Comparison of ENCODE assay signal across 18 mouse cellular contexts in the genomic region with DNA sequence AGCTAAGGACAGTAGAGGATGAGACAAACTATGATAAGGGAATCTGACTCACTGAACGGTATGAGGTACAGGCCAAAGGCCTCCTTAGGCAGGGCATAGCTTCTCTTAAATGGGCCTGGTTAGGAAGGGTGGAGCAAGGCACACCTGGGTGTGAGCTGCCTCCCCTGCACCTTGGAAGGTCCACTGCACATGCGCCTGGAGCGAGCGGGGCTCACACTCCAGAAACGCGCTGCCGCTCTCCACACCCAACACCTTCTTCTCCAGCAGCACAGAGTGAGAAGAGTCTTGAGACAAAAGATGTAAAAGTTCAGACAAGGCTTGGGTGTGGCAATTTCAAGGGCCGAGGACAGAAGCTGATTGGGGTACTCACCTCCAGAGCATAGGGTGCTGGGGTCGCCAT. TPM values are rescaled to one million over a fixed set of nuclear protein-coding genes. Genes with fewer than 3 reads are reported as not detected.
DNase-seq lines count a peak whose midpoint lies in the region; ATAC-seq and TF ChIP-seq lines count a peak whose summit lies in the region.
"Had no signal": no experiment of that assay in that cellular context is flagged by ENCODE, and none has a peak within 500 bp of the region (broad histone marks: within the 10 kb centered on the region; RNA-seq: fewer than 3 reads in every experiment).

No protein-coding gene starts in this region.

- peaks cover 49% of the 10 kb centered on the region for H3K4me1 ChIP-seq in heart, embryonic 13.5 days
- H3K4me1 ChIP-seq in heart, embryonic 11.5 days (ENCODE audit: control insufficient read depth, insufficient read depth, low read length) = peaks cover 29% of the 10 kb centered on the region
- peaks cover 15% of the 10 kb centered on the region for H3K4me1 ChIP-seq in testis, adult 2 months (ENCODE audit: control insufficient read depth, insufficient read depth, low read length)

- ATAC-seq in heart, embryonic 13.5 days (ENCODE audit: extremely low read depth, insufficient number of reproducible peaks, low FRiP score, low TSS enrichment) = no peak
- ATAC-seq in heart, embryonic 11.5 days (replicated peaks; ENCODE audit: insufficient number of reproducible peaks, low FRiP score, low TSS enrichment) = no peak
- ATAC-seq: forebrain, embryonic 15.5 days; Patski had no signal

- TF ChIP-seq CTCF in testis, adult 2 months (IDR thresholded peaks at IDR 0.05; ENCODE audit: control insufficient read depth, insufficient read depth, insufficient replicate concordance, low read depth, low read length) = no peak

- 0 out of 2 replicates have a peak overlapping the region, but pooled peaks have one; percentile 4 for H3K4me2 ChIP-seq in heart, embryonic 13.5 days
- no peak overlapping the region for H3K4me2 ChIP-seq in heart, embryonic 11.5 days
- H3K4me2 ChIP-seq: embryonic facial prominence, embryonic 12.5 days; forebrain, embryonic 15.5 days; heart, embryonic 12.5 days; hindbrain, embryonic 15.5 days had no signal

- no peak for TF ChIP-seq POLR2A in testis, adult 2 months (IDR thresholded peaks at IDR 0.05; ENCODE audit: control insufficient read depth, low read depth, low read length)

- no peak overlapping the region for H3K27ac ChIP-seq in heart, embryonic 13.5 days (replicated peaks)
- no peak overlapping the region for H3K27ac ChIP-seq in heart, embryonic 11.5 days (ENCODE audit: low read depth, low read length)
- H3K27ac ChIP-seq in testis, adult 2 months (ENCODE audit: control insufficient read depth, insufficient read depth, low read depth, low read length) = no peak overlapping the region
- H3K27ac ChIP-seq: embryonic facial prominence, embryonic 12.5 days; forebrain, embryonic 15.5 days; heart, adult 2 months; hindbrain, embryonic 15.5 days had no signal

- H3K9me3 ChIP-seq in heart, embryonic 13.5 days = no peaks in the 10 kb centered on the region
- no peaks in the 10 kb centered on the region for H3K9me3 ChIP-seq in heart, embryonic 11.5 days (replicated peaks; ENCODE audit: control insufficient read depth, low read length)
- H3K9me3 ChIP-seq: embryonic facial prominence, embryonic 12.5 days; forebrain, embryonic 15.5 days; heart, embryonic 12.5 days; hindbrain, embryonic 15.5 days had no signal

- H3K36me3 ChIP-seq in heart, embryonic 13.5 days = peaks cover 16% of the 10 kb centered on the region
- no peaks in the 10 kb centered on the region for H3K36me3 ChIP-seq in heart, embryonic 11.5 days (ENCODE audit: control insufficient read depth, insufficient read depth, low read length)
- no peaks in the 10 kb centered on the region for H3K36me3 ChIP-seq in testis, adult 2 months (ENCODE audit: control insufficient read depth, insufficient read depth, low read length)
- H3K36me3 ChIP-seq: hindbrain, embryonic 15.5 days had no signal

- no peak overlapping the region for H3K4me3 ChIP-seq in heart, embryonic 13.5 days
- no peak overlapping the region for H3K4me3 ChIP-seq in heart, embryonic 11.5 days (ENCODE audit: low read depth, low read length)
- H3K4me3 ChIP-seq in testis, adult 2 months (ENCODE audit: control insufficient read depth, low read depth, low read length) = peak overlapping the region; percentile 23; the same call in 1 of the 2 replicates
- H3K4me3 ChIP-seq: embryonic facial prominence, embryonic 12.5 days; forebrain, embryonic 15.5 days; heart, adult 2 months; heart, embryonic 12.5 days; hindbrain, embryonic 15.5 days had no signal

- WGBS in heart, embryonic 13.5 days = 81% methylated on average over 9 of the region's 9 CpGs
- 73% methylated on average over 9 of the region's 9 CpGs for WGBS in heart, embryonic 11.5 days (ENCODE audit: insufficient replicate concordance)

- DNase-seq in testis, postnatal 10 days (ENCODE audit: low spot score) = no peak
- DNase-seq in ZHBTc4 (ENCODE audit: low read depth, low spot score) = peak; percentile 43
- no peak for DNase-seq in adrenal gland, postnatal 10 days
- DNase-seq: adrenal gland, adult 2 months; adrenal gland, postnatal 36 days; gastrocnemius, postnatal 10 days; heart, adult 2 months; heart, postnatal 36 days had no signal

- H3K27me3 ChIP-seq in heart, embryonic 13.5 days (replicated peaks) = peaks cover 35% of the 10 kb centered on the region
- H3K27me3 ChIP-seq in heart, embryonic 11.5 days (ENCODE audit: control insufficient read depth, insufficient read depth, low read length) = peaks cover 31% of the 10 kb centered on the region
- H3K27me3 ChIP-seq in testis, adult 2 months (ENCODE audit: control insufficient read depth, insufficient read depth, low read length) = no peaks in the 10 kb centered on the region
- H3K27me3 ChIP-seq: CH12.LX; forebrain, embryonic 15.5 days; hindbrain, embryonic 15.5 days; Patski had no signal

- peak overlapping the region; percentile 37; the same call in 1 of the 2 replicates for H3K9ac ChIP-seq in heart, embryonic 13.5 days
- no peak overlapping the region for H3K9ac ChIP-seq in heart, embryonic 11.5 days (ENCODE audit: low read depth, low read length)
- H3K9ac ChIP-seq: embryonic facial prominence, embryonic 12.5 days; forebrain, embryonic 15.5 days; heart, embryonic 12.5 days; hindbrain, embryonic 15.5 days had no signal

RNA-seq across cellular contexts. Expression of a gene that starts 9.6 kb away (rescaled TPM):
- 9.9 and 11.8 TPM in 2 replicates for polyA plus RNA-seq in heart, embryonic 13.5 days (2015; fragmentation: Nextera tagmentation; extraction: Ambion mirVana)
- 5.1 and 5.3 TPM in 2 replicates for polyA plus RNA-seq in heart, embryonic 11.5 days (2014; fragmentation: Nextera tagmentation; extraction: Ambion mirVana)
- 2.1 and 4.1 TPM in 2 replicates for polyA plus RNA-seq in testis, adult 2 months (2012; rRNA removed)
- 10 to 100 TPM in 1 of 2 experiments, 1 to 10 TPM in 1; 9.5 to 13.2 TPM for total RNA-seq in adrenal gland, postnatal 10 days (2021)

RNA-seq across cellular contexts. Expression of a gene that starts 12.0 kb away (rescaled TPM):
- 35.7 and 41.3 TPM in 2 replicates for polyA plus RNA-seq in heart, embryonic 13.5 days (2015; fragmentation: Nextera tagmentation; extraction: Ambion mirVana)
- polyA plus RNA-seq in heart, embryonic 11.5 days (2014; fragmentation: Nextera tagmentation; extraction: Ambion mirVana) = 57.5 and 59.1 TPM in 2 replicates
- polyA plus RNA-seq in testis, adult 2 months (2012; rRNA removed) = 16.4 and 20.5 TPM in 2 replicates
- total RNA-seq in adrenal gland, postnatal 10 days (2021) = 10 to 100 TPM; 37.4 to 40.9 TPM

RNA-seq across cellular contexts. Expression of a gene that starts 18.8 kb away (rescaled TPM):
- polyA plus RNA-seq in heart, embryonic 13.5 days (2015; fragmentation: Nextera tagmentation; extraction: Ambion mirVana) = 0.48 and 0.68 TPM in 2 replicates
- 0.14 and 0.33 TPM in 2 replicates for polyA plus RNA-seq in heart, embryonic 11.5 days (2014; fragmentation: Nextera tagmentation; extraction: Ambion mirVana)
- polyA plus RNA-seq in testis, adult 2 months (2012; rRNA removed) = 1.6 and 1.8 TPM in 2 replicates
- total RNA-seq in adrenal gland, postnatal 10 days (2021) = 1 to 10 TPM; 1.0 to 1.2 TPM
- polyA plus RNA-seq: forebrain, embryonic 11.5 days had no signal

RNA-seq across cellular contexts. Expression of a gene that starts 20.7 kb away (rescaled TPM):
- polyA plus RNA-seq in heart, embryonic 13.5 days (2015; fragmentation: Nextera tagmentation; extraction: Ambion mirVana) = 13.9 and 14.6 TPM in 2 replicates
- 12.2 and 15.2 TPM in 2 replicates for polyA plus RNA-seq in heart, embryonic 11.5 days (2014; fragmentation: Nextera tagmentation; extraction: Ambion mirVana)
- 136 and 139 TPM in 2 replicates for polyA plus RNA-seq in testis, adult 2 months (2012; rRNA removed)
- total RNA-seq in adrenal gland, postnatal 10 days (2021) = 10 to 100 TPM; 17.7 to 20.6 TPM

RNA-seq across cellular contexts. Expression of a gene that starts 22.7 kb away (rescaled TPM):
- polyA plus RNA-seq in heart, embryonic 13.5 days (2015; fragmentation: Nextera tagmentation; extraction: Ambion mirVana) = 6.3 and 7.5 TPM in 2 replicates
- polyA plus RNA-seq in heart, embryonic 11.5 days (2014; fragmentation: Nextera tagmentation; extraction: Ambion mirVana) = 3.4 and 3.5 TPM in 2 replicates
- polyA plus RNA-seq in testis, adult 2 months (2012; rRNA removed) = 4.0 and 5.0 TPM in 2 replicates
- total RNA-seq in adrenal gland, postnatal 10 days (2021) = 1 to 10 TPM; 8.9 to 9.3 TPM
